Mouse (Mus musculus) heart, postnatal 4 days (tissue): ENCODE measurements at regions not wholly inside any gene's neighbourhood (a gene's known extent, or its start where the extent isn't known, plus 50 kb on each side); places are given as distances from the start of the nearest gene placed in this dataset.

Experiments
- DNase-seq: peaks from one replicate; pipeline ENCODE4 v3.0.0; 2021

DNA sequence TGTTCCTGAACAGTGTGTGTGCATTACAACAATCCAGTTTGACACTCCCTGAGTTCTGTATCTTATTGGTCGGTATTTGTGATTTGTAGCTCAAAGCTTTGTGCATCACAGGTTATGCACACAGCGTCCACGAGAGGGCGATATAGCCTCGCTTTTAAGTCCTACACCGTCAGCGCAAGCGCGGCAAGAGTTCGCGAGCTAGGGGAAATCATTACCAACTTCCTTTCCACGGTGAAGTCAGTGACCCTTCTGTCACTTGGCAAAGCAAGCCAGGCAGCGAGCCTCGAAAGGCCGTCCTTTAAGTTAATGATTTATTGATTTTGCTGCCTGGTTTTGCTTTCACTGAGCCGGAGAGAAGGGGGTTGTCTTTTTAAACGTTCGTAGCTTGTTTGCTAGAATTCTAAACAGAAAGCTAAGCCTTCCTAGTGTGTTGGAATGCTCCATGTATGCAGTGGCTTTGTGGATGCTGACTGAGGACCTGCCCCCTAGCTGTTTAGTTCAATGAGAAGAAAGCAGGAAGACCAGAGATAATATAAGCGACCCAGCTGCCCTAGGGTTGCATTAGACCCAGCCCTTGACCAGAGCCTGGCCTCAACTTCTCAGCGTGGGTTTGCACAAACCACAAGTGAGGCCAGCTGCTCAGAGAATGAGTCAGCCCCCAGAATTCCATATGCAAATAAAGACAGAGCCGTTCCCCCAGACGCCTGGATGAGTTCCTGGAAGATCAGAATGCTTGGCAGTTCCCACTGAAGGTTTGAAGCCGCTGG lies 79.0 kb upstream of the Ipo5 start:
- peak; percentile 93 for DNase-seq

DNA sequence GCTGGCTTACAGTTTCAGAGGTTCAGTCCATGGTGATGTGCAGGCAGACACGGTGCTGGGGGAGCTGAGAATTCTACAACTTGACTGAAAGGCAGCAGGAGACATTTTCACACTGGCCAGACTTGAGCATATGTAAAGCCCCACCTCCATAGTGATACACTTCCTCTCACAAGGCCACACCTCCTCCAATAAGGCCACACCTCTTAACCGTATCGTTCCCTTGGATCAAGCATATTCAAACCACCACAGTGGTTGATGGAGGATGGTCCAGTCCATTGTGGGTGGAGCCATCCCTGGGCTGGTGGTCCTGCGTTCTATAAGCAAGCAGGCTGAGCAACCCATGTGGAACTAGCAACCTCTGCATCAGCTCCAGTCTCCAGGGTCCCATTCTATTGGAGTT lies 76.2 kb upstream of the Ipo5 start:
- no peak for DNase-seq

DNA sequence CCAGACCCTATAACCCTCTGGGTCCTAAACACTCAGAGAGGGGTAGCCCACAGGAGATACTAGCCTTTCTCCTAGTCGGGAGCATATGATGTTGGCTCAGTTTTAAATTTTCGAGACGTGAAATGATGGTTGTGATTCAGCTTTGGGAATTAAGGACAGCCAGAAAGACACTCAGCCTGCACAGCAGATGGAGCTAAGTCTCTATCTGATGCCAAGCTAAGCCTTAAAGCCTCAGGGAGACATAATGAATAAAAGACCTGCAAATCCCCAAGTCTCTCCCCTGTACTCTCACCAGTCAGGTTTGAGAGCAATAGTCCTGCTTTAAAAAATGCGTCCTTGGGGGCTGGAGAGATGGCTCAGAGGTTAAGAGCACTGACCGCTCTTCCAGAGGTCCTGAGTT lies 75.3 kb upstream of the Ipo5 start:
- DNase-seq, result no peak

DNA sequence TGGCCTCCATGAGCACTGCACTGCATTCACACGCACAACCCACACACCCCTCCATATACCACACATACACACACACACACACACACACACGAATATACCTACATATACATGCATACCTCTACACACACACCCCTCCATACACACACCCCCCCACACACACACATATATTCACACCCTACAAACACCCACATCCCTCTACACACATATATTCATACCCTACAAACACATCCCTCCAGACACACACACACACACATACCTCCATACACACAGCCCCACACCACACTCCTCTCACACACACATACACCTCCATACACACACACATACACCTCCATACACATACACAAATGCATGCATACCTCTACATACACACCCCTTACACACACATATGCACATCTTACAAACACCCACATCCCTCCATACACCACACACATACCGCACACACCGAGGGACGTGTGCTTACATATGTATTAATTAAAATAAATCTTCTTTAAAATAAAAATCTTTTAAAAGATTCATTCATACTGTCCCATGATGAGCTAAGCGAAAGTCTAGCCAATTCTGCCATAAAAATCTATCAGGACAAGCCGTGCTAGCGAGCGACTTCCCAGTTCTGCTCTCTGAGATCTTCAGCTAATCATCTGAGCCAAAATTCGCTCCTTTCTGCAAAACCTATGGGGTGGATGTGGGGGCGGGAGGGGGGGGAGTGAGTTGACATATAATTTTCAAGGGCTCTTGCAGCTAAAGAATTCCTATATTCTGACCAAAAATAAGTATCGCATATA lies 74.3 kb upstream of the Ipo5 start:
- no peak for DNase-seq

DNA sequence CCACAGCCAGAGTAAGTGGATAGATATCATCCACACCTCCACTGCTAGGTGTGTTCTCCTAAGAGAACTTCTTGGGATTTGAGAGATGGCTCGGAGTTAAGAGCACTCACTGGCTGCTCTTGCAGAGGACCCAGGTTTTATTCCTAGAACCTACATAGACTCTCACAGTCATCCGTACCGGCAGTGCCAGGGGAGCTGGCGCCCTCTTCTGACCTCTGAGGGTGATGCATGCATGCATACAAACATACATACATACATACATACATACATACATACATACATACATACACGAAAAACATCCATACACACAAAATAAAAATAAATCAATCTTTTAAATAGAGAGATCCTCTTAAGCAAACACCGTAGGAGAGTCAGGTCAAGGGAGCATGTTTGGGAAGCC lies 70.1 kb upstream of the Ipo5 start:
- no peak for DNase-seq

DNA sequence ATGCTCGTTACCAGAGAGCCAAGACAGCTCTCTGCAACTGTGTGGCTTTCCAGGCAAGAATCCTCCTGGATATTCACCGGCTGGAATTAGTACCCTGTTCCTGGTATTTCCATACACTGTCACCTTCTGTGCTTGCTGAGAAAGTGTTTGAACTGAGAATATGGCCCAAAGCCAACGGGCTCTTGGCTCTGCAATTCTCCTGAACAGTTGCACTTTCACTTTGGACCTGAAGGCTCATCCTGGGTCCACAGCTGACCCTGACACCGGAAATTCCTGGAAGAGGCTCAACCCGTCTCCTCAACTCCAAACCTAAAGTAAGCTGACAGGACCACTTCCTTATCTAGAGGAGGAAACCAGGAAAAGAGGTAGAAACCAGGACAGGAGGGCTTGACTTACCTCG lies 69.7 kb upstream of the Ipo5 start:
- no peak for DNase-seq

DNA sequence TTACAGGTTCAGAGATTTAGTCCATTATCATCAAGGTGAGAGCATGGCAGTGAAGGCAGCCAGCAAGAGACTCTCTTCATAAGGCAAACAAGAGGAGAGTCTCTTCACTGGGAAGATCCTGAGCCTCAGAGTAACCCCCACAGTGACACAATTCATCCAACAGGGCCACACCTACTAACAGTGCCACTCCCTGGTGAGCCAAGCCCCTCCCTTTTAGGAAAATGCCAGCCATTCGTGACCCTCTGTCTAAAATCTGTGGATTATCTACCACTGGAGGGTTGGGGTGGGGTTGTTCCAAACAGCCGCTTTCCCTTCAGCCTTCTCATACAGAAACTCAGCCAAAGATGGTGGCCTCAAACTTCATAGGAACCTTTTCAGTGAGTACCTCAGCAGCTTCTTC lies 65.9 kb upstream of the Ipo5 start:
- no peak for DNase-seq

DNA sequence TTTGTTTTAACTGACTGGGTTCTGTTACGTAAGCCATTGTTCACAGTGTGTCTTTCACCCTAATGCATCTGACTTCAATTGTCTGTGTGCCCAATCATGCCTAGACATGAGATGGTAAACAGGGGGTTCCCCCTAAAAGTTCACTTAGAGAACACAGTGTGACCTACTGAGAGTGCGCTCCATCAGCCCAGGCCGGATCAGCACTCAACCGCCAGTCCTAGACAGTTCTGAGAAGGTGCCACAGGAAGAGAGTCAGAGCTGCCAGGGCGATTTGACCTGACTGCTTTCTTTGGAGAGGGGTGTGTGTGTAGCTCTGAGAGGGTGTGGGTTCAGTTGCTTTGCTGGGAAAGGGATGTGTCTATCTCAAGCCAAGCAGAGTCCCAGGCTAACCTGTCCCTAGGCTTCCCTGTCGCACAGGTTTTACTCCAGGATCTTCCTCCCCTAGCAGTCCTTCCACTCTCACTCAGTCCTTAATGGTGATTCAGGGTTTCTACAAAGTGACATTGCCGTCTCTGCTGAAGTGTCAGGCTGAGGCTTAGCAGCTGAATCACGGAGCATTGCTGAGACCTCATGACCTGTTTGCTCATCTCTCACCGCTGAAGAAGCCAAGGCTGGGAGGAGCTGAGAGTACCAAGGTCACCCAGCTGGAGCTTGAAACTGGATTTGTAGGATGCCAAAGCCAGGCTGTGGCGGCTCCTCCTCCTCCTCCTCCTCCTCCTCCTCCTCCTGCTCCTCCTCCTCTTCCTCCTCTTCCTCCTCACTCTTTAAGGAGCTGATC lies 64.8 kb upstream of the Ipo5 start:
- DNase-seq, result peak; percentile 38

DNA sequence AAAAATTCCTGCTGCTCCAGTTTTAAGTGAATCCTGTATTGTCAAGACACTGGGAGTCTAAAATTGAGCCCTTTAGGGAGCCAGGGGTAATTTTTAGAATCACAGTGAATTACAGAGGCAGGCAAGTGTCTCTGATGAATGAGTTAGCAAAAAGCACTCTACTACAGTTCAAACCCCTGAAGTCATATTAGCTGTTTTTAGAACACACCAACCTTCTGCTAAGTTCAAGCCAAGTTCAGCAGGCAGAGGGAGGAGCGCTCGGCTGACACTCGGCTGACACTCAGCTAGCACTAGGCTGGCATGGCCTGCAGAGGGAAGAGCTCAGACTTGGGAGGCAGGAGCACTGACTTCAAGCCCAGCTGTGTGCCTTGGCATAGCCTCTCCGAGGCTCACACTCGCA lies 64.0 kb upstream of the Ipo5 start:
- peak; percentile 67 for DNase-seq

DNA sequence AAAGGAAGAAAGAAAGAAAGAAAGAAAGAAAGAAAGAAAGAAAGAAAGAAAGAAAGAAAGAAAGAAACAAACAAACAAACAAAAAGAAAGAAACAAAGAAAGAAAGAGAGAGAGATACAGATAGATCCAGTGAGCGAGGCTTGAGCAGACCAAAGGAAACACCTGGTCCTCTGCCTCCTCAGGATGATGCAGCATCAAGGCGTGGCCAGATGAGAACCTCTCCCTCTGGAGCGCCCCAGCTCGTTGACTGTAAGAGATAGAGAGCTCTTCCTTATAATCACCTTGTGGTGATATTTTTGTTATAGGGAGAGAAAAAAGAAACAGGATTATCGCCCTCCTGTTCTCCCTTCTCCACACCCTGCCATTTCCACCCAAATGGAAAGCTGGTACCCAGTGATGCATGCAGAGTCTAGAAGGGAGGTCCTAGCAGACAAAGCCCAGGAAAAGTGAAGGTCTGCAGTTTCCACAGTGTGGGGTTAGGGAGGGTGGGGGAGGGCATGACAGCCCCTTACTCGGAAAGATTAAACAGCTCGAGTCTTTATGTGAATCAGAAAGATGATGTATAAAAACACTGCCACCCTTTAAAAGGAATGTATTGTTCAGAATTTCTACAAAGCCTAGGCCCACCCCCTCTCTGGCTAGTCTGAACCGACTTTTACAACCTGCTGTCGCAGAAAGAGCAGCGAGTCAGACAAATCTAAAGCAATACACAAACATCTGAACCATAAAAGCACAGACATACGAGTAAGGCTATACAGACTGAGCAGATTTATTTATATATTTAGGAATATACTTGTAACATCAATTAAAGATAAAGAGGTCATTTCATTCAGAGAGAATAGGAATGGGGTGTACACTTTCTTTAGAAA lies 62.7 kb upstream of the Ipo5 start:
- DNase-seq, result no peak

DNA sequence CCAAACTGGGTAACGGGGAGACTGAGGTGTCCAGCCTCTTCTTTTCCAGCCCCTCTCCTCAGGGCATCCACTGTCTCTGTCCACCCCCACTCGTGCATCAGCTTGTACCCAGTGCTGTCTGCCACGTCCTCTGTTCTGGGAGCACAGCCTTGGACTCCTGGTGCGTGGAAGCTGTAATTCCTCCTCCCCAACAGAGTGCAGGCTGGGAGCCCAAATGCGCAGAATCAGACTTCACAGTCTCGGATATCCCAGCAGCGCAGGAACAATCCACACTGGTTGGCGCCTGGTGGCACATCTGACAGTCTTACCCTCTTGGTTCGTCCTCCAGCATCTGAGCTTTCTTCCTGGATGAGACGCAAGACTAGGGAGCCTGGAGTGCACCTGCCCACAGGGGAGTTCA lies 61.9 kb upstream of the Ipo5 start:
- no peak for DNase-seq

DNA sequence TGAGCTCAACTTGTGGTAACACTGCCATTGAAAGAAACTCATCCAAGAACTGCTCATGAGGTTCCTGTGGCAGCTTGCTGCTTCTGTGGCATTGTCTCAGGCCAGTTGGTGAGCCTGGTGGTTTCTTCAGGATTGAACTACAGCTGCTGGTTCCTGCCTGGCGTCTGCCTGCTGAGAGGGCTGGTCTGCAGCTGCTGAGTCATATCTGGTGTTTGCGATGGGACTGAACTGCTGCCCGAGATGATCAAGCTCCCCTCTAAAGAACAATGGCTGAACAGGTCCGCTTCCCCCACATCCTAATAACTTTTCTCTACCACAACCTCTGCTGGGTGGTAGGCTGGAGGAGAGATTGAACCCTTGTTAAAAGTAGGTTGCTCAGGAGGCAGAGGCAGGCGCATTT lies 57.4 kb upstream of the Ipo5 start:
- DNase-seq, result no peak

DNA sequence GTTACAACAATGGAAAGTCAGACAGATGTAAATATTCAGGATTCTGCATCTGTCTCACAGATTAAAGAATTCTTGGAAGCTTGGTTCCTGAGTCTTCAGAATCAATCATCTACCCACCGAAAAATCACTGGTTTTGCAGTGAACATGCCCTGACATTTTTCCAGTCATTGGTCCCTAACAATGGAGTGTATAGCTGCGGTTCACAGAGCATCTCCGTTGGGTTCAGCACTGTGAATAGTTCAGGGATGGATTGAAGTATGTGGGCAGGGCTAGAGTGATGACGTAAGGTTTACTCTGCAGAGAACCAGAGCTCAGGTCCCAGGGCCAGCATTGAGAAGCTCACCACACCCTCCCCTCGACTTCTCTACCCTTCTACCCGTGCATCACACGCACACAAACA lies 56.5 kb upstream of the Ipo5 start:
- no peak for DNase-seq

DNA sequence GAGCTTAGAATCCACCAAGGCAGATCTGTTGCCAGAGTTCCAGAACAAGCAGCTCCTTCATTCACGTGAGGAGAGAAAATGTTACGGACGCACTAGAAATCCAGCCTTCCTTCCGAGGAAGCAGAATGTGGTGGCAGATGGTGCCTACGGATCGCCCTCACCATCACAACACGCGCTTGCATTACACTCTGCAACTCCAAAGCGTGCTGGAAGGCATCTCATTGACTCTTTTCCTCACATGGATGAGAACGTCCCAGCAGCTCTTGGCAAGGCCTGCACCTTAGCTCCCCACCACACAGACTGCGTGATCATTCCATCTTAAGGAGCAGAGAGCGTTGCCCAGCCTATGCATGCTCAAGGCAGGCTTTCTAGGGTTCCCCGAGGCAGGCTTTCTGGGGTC lies 55.8 kb upstream of the Ipo5 start:
- no peak for DNase-seq
